Mouse (Mus musculus) forebrain, embryonic 16.5 days (tissue): ENCODE results near the gene Nfe2l2. TPM values are rescaled to one million over a fixed set of nuclear protein-coding genes. Genes with fewer than 3 reads are reported as not detected.
"Not testable (repeated sequence)": the region's sequence is repeated elsewhere in the genome, so short reads cannot be mapped to it uniquely, and the experiment has no call there.

Source experiments
- ATAC-seq: fragments of 200-750 bp; cut with Nextera tagmentation; 2 replicates; pipeline ENCODE4 v1.8.0; 2017; ENCODE audit warnings: mild to moderate bottlenecking, moderate library complexity
- H3K27ac ChIP-seq: fragments of 300-500 bp; sonication (generic); 2 replicates; pipeline ENCODE4 v1.5.1; 2014; ENCODE audit warnings: low read length, control low read depth
- H3K27me3 ChIP-seq: fragments of 300-500 bp; sonication (generic); replicated peaks from 2 replicates; pipeline ENCODE4 v1.6.1; 2014; ENCODE audit warnings: low read length; ENCODE audit not compliant: control insufficient read depth, insufficient read depth
- H3K36me3 ChIP-seq: fragments of 300-500 bp; sonication (generic); 2 replicates; pipeline ENCODE4 v1.6.1; 2014; ENCODE audit not compliant: control insufficient read depth, insufficient read depth
- H3K4me1 ChIP-seq: fragments of 300-500 bp; sonication (generic); replicated peaks from 2 replicates; pipeline ENCODE4 v1.6.1; 2014; ENCODE audit warnings: low read length; ENCODE audit not compliant: control insufficient read depth, insufficient read depth
- H3K4me2 ChIP-seq: fragments of 300-500 bp; sonication (generic); 2 replicates; pipeline ENCODE4 v1.6.1; 2014; ENCODE audit warnings: mild to moderate bottlenecking, low read length, control low read depth
- H3K4me3 ChIP-seq: fragments of 300-500 bp; sonication (generic); replicated peaks from 2 replicates; pipeline ENCODE4 v1.5.1; 2014; ENCODE audit warnings: mild to moderate bottlenecking, low read length, control low read depth
- H3K9ac ChIP-seq: fragments of 300-500 bp; sonication (generic); replicated peaks from 2 replicates; pipeline ENCODE4 v1.6.1; 2014; ENCODE audit warnings: low read depth, low read length, control low read depth
- H3K9me3 ChIP-seq: fragments of 300-500 bp; sonication (generic); 2 replicates; pipeline ENCODE4 v1.6.1; 2016; ENCODE audit warnings: low read length; ENCODE audit not compliant: control insufficient read depth
- WGBS: fragments of 180-500 bp; shearing (Covaris S2); extraction: QIAGEN DNeasy Blood & Tissue Kit; methylation state at CpG from one replicate; pipeline ENCODE4 v1.1.7; 2014; 5-methylcytosine and 5-hydroxymethylcytosine counted together
- polyA plus RNA-seq: library from polyadenylated mRNA; unstranded; fragments of >200 nt; fragmentation: Nextera tagmentation; extraction: Ambion mirVana; gene quantifications from 2 replicates; pipeline ENCODE4 v1.2.1, GENCODE M21; 2015

The Nfe2l2 gene
- polyA plus RNA-seq, 1 experiment from 2014 or later = 12.7 TPM

GRCm38 (mm10) chr2:75701822-75702587, 2.4 kb downstream of the Nfe2l2 start:
- H3K4me2 ChIP-seq = no peak overlapping the region; the same call in 1 of the 2 replicates
- 75% methylated on average over 9 of the region's 9 CpGs for WGBS
- no peak overlapping the region for H3K27ac ChIP-seq
- H3K36me3 ChIP-seq = no peaks in the 10 kb centered on the region
- H3K4me3 ChIP-seq = no peak overlapping the region
- 0 out of 2 replicates have a peak, but pooled peaks cover 2% of the 10 kb centered on the region for H3K27me3 ChIP-seq
- no peak overlapping the region for H3K9ac ChIP-seq
- H3K4me1 ChIP-seq = peaks cover 18% of the 10 kb centered on the region
- H3K9me3 ChIP-seq = no peaks in the 10 kb centered on the region
- ATAC-seq = no peak

GRCm38 (mm10) chr2:75701207-75701606, 3.2 kb downstream of the Nfe2l2 start:
- no peak overlapping the region for H3K9ac ChIP-seq
- H3K4me3 ChIP-seq = no peak overlapping the region
- H3K9me3 ChIP-seq = no peaks in the 10 kb centered on the region
- H3K27me3 ChIP-seq = 0 out of 2 replicates have a peak, but pooled peaks cover 2% of the 10 kb centered on the region
- H3K4me1 ChIP-seq = peaks cover 18% of the 10 kb centered on the region
- 78% methylated on average over 3 of the region's 3 CpGs for WGBS
- no peaks in the 10 kb centered on the region for H3K36me3 ChIP-seq
- no peak overlapping the region for H3K4me2 ChIP-seq
- ATAC-seq = no peak
- no peak overlapping the region for H3K27ac ChIP-seq

GRCm38 (mm10) chr2:75700543-75700942, 3.9 kb downstream of the Nfe2l2 start:
- Histone ChIP-seq H3K4me3 (no peak overlapping the region), H3K27me3 (0 out of 2 replicates have a peak, but pooled peaks cover 2% of the 10 kb centered on the region), H3K27ac (no peak overlapping the region), H3K36me3 (no peaks in the 10 kb centered on the region), H3K9me3 (no peaks in the 10 kb centered on the region), H3K4me2 (no peak overlapping the region), H3K4me1 (peaks cover 18% of the 10 kb centered on the region), H3K9ac (no peak overlapping the region)
- 93% methylated on average over 3 of the region's 3 CpGs for WGBS
- ATAC-seq = no peak

- Histone ChIP-seq H3K4me1 (peaks cover 2% of the 10 kb centered on the region; the same call in 1 of the 2 replicates), H3K27ac (no peak overlapping the region), H3K9me3 (no peaks in the 10 kb centered on the region), H3K4me2 (no peak overlapping the region), H3K9ac (no peak overlapping the region), H3K4me3 (no peak overlapping the region), H3K27me3 (no peaks in the 10 kb centered on the region), H3K36me3 (no peaks in the 10 kb centered on the region)
- 73% methylated on average over 3 of the region's 3 CpGs for WGBS
- ATAC-seq = no peak
These were observed 5.6 kb downstream of the Nfe2l2 start for GRCm38 (mm10) chr2:75698874-75699273.

GRCm38 (mm10) chr2:75698007-75698406, 6.4 kb downstream of the Nfe2l2 start:
- Histone ChIP-seq H3K27ac (no peak overlapping the region), H3K9me3 (no peaks in the 10 kb centered on the region), H3K36me3 (no peaks in the 10 kb centered on the region), H3K9ac (no peak overlapping the region), H3K4me2 (no peak overlapping the region), H3K27me3 (no peaks in the 10 kb centered on the region), H3K4me3 (no peak overlapping the region), H3K4me1 (no peaks in the 10 kb centered on the region; the same call in 1 of the 2 replicates)
- WGBS = 35% methylated on average over 4 of the region's 4 CpGs
- no peak for ATAC-seq

- Histone ChIP-seq H3K27me3 (no peaks in the 10 kb centered on the region), H3K36me3 (no peaks in the 10 kb centered on the region), H3K4me2 (no peak overlapping the region), H3K4me3 (no peak overlapping the region), H3K27ac (no peak overlapping the region), H3K9ac (no peak overlapping the region), H3K4me1 (no peaks in the 10 kb centered on the region; the same call in 1 of the 2 replicates), H3K9me3 (no peaks in the 10 kb centered on the region)
- no peak for ATAC-seq
- WGBS = 90% methylated on average over 3 of the region's 3 CpGs
These were observed 7.2 kb downstream of the Nfe2l2 start for GRCm38 (mm10) chr2:75697222-75697621.

- no peak for ATAC-seq
- H3K36me3 ChIP-seq = no peaks in the 10 kb centered on the region
- 64% methylated on average over 5 of the region's 5 CpGs for WGBS
- no peak overlapping the region for H3K4me3 ChIP-seq
- no peak overlapping the region for H3K9ac ChIP-seq
- H3K9me3 ChIP-seq = no peaks in the 10 kb centered on the region
- H3K4me1 ChIP-seq = no peaks in the 10 kb centered on the region; the same call in 1 of the 2 replicates
- no peak overlapping the region for H3K4me2 ChIP-seq
- no peak overlapping the region for H3K27ac ChIP-seq
- no peaks in the 10 kb centered on the region for H3K27me3 ChIP-seq
These were observed 8.1 kb downstream of the Nfe2l2 start for GRCm38 (mm10) chr2:75696371-75696770.

GRCm38 (mm10) chr2:75695676-75696350, 8.6 kb downstream of the Nfe2l2 start:
- no peaks in the 10 kb centered on the region; the same call in 1 of the 2 replicates for H3K4me1 ChIP-seq
- no peak overlapping the region for H3K9ac ChIP-seq
- H3K27me3 ChIP-seq = no peaks in the 10 kb centered on the region
- H3K9me3 ChIP-seq = no peaks in the 10 kb centered on the region
- no peak overlapping the region for H3K4me3 ChIP-seq
- H3K36me3 ChIP-seq = no peaks in the 10 kb centered on the region
- no peak overlapping the region for H3K27ac ChIP-seq
- ATAC-seq = no peak
- no peak overlapping the region for H3K4me2 ChIP-seq
- 55% methylated on average over 9 of the region's 9 CpGs for WGBS

- not testable (repeated sequence) for H3K4me2 ChIP-seq, H3K9me3 ChIP-seq, ATAC-seq, H3K36me3 ChIP-seq, H3K4me3 ChIP-seq, H3K9ac ChIP-seq, H3K27me3 ChIP-seq, H3K27ac ChIP-seq, H3K4me1 ChIP-seq
- 93% methylated on average over 3 of the region's 3 CpGs for WGBS
These were observed 9.5 kb downstream of the Nfe2l2 start for GRCm38 (mm10) chr2:75694926-75695325.
